Mouse (Mus musculus): ENCODE data around the gene Txndc9.
"Not testable (repeated sequence)": the region's sequence is repeated elsewhere in the genome, so short reads cannot be mapped to it uniquely, and the experiment has no call there.

The Txndc9 gene

GRCm38 (mm10) chr1:37997867-37998266 lies at the start of gene Txndc9, which contains the start of gene Eif5b:
TSS of gene Txndc9 (minus strand) at chr1:37997893.
TSS of gene Eif5b (plus strand) at chr1:37998010.
- peak; percentile 88 for DNase-seq (ENCODE audit: low spot score)

- no peak for DNase-seq (ENCODE audit: low spot score)
Observed at GRCm38 (mm10) chr1:38038898-38039297, 41.2 kb upstream of the Txndc9 start.

GRCm38 (mm10) chr1:38037375-38037774 lies 39.7 kb upstream of the Txndc9 start:
- no peak for DNase-seq (ENCODE audit: low spot score)

GRCm38 (mm10) chr1:38035521-38035920 lies 37.8 kb upstream of the Txndc9 start:
- DNase-seq (ENCODE audit: low spot score) = no peak

- DNase-seq (ENCODE audit: low spot score) = no peak
Observed at GRCm38 (mm10) chr1:38031391-38031790, 33.7 kb upstream of the Txndc9 start.

- no peak for DNase-seq (ENCODE audit: low spot score)
Observed at GRCm38 (mm10) chr1:38027301-38027700, 29.6 kb upstream of the Txndc9 start.

GRCm38 (mm10) chr1:38014551-38015203 lies 17.0 kb upstream of the Txndc9 start:
- DNase-seq (ENCODE audit: low spot score) = no peak

- no peak for DNase-seq (ENCODE audit: low spot score)
Observed at GRCm38 (mm10) chr1:38012509-38012908, 14.8 kb upstream of the Txndc9 start.

GRCm38 (mm10) chr1:38012104-38012503 lies 14.4 kb upstream of the Txndc9 start:
- DNase-seq (ENCODE audit: low spot score) = no peak

- no peak for DNase-seq (ENCODE audit: low spot score)
Observed at GRCm38 (mm10) chr1:38011647-38012046, 14.0 kb upstream of the Txndc9 start.

GRCm38 (mm10) chr1:38006741-38007140 lies 9.0 kb upstream of the Txndc9 start:
- no peak for DNase-seq (ENCODE audit: low spot score)

GRCm38 (mm10) chr1:38003046-38003445 lies 5.4 kb upstream of the Txndc9 start:
- DNase-seq (ENCODE audit: low spot score) = no peak

- DNase-seq (ENCODE audit: low spot score) = no peak
Observed at GRCm38 (mm10) chr1:38001956-38002355, 4.3 kb upstream of the Txndc9 start.

- no peak for DNase-seq (ENCODE audit: low spot score)
Observed at GRCm38 (mm10) chr1:38000844-38001243, 3.2 kb upstream of the Txndc9 start.

GRCm38 (mm10) chr1:37999552-37999951 lies 1.9 kb upstream of the Txndc9 start:
- DNase-seq (ENCODE audit: low spot score) = no peak

- DNase-seq (ENCODE audit: low spot score) = no peak
Observed at GRCm38 (mm10) chr1:37998371-37999199, 892 bp upstream of the Txndc9 start.

- DNase-seq (ENCODE audit: low spot score) = peak; percentile 87
Observed at GRCm38 (mm10) chr1:37996877-37997484, 712 bp downstream of the Txndc9 start.

GRCm38 (mm10) chr1:37996226-37996625 lies 1.5 kb downstream of the Txndc9 start:
- DNase-seq (ENCODE audit: low spot score) = no peak

GRCm38 (mm10) chr1:37987856-37988255 lies 9.8 kb downstream of the Txndc9 start:
- no peak for DNase-seq (ENCODE audit: low spot score)

- DNase-seq (ENCODE audit: low spot score) = peak; percentile 13
Observed at GRCm38 (mm10) chr1:37985764-37986323, 11.8 kb downstream of the Txndc9 start.

- DNase-seq (ENCODE audit: low spot score) = no peak
Observed at GRCm38 (mm10) chr1:37984326-37984725, 13.4 kb downstream of the Txndc9 start.

- DNase-seq (ENCODE audit: low spot score) = no peak
Observed at GRCm38 (mm10) chr1:37977303-37977702, 20.4 kb downstream of the Txndc9 start.

GRCm38 (mm10) chr1:37976666-37977065 lies 21.0 kb downstream of the Txndc9 start:
- DNase-seq (ENCODE audit: low spot score) = not testable (repeated sequence)

All from urinary bladder, postnatal 25 days (tissue).